Mouse (Mus musculus) MEL (cell line): Measurements from ENCODE around the gene Ephx1. TPM values are rescaled to one million over a fixed set of nuclear protein-coding genes. Genes with fewer than 3 reads are reported as not detected.

Source experiments
- DNase-seq: peaks from one replicate; pipeline ENCODE4 v3.0.0; 2011; ENCODE audit warnings: low read depth, low spot score
- H3K27ac ChIP-seq: 2 replicates; pipeline ENCODE4 v1.5.1; 2012; ENCODE audit warnings: low read depth, mild to moderate bottlenecking, control low read depth, low read length, moderate library complexity; ENCODE audit not compliant: control insufficient read depth
- H3K27me3 ChIP-seq, 2 experiments: fragments of 150-350 bp in 1 of 2; sonication (generic) in 1 of 2; 2 replicates each; pipeline ENCODE4 v1.6.1; 2012; ENCODE audit warnings: low read length in 2 of 2, mild to moderate bottlenecking in 2 of 2, improper control_type of control experiment in 1 of 2, moderate library complexity in 1 of 2; ENCODE audit not compliant: insufficient read depth in 2 of 2, control insufficient read depth in 1 of 2
- H3K36me3 ChIP-seq, 2 experiments: 2 replicates each; pipeline ENCODE4 v1.6.1; 2012 to 2014; ENCODE audit warnings: low read length in 2 of 2, improper control_type of control experiment in 1 of 2, inconsistent platforms in 1 of 2, mild to moderate bottlenecking in 1 of 2; ENCODE audit not compliant: insufficient read depth in 2 of 2, control insufficient read depth in 1 of 2
- H3K4me1 ChIP-seq, 2 experiments: fragments of 150-350 bp in 1 of 2; sonication (generic) in 1 of 2; 2 replicates each; pipeline ENCODE4 v1.6.1; 2012; ENCODE audit warnings: low read length in 2 of 2, improper control_type of control experiment in 1 of 2, mild to moderate bottlenecking in 1 of 2; ENCODE audit not compliant: insufficient read depth in 2 of 2, control insufficient read depth in 1 of 2
- H3K4me3 ChIP-seq, 2 experiments: fragments of 150-350 bp in 1 of 2; sonication (generic) in 1 of 2; 2 replicates each; pipeline ENCODE4 v1.5.1; 2012; ENCODE audit warnings: low read depth in 2 of 2, low read length in 2 of 2, mild to moderate bottlenecking in 2 of 2, moderate library complexity in 2 of 2, control low read depth in 1 of 2, improper control_type of control experiment in 1 of 2; ENCODE audit not compliant: control insufficient read depth in 1 of 2, insufficient read depth in 1 of 2
- H3K79me2 ChIP-seq: 2 replicates; pipeline ENCODE4 v1.6.1; 2012; ENCODE audit warnings: mild to moderate bottlenecking, low read length, moderate library complexity; ENCODE audit not compliant: control insufficient read depth, poor library complexity, insufficient read depth
- H3K9ac ChIP-seq: 2 replicates; pipeline ENCODE4 v1.6.1; 2012; ENCODE audit warnings: low read depth, mild to moderate bottlenecking, control low read depth, low read length, moderate library complexity; ENCODE audit not compliant: control insufficient read depth, poor library complexity, severe bottlenecking
- H3K9me3 ChIP-seq: fragments of 150-350 bp; sonication (generic); replicated peaks from 2 replicates; pipeline ENCODE4 v1.6.1; 2012; ENCODE audit warnings: mild to moderate bottlenecking, low read length, improper control_type of control experiment, moderate library complexity; ENCODE audit not compliant: insufficient read depth
- BHLHE40 ChIP-seq: IDR thresholded peaks from 2 replicates; pipeline ENCODE4 v1.6.1; 2012; ENCODE audit warnings: low read depth, mild to moderate bottlenecking, inconsistent platforms, low read length, improper control_type of control experiment, borderline replicate concordance
- CHD2 ChIP-seq: IDR thresholded peaks from 2 replicates; pipeline ENCODE4 v1.6.1; 2011; ENCODE audit warnings: low read length, improper control_type of control experiment
- CTCF ChIP-seq, 3 experiments: IDR thresholded peaks in 2 of 3; conservative IDR thresholded peaks in 1 of 3; 2 replicates each; pipeline ENCODE4 v1.5.1; 2011 to 2012; ENCODE audit warnings: low read length in 3 of 3, low read depth in 2 of 3, mild to moderate bottlenecking in 2 of 3, improper control_type of control experiment in 1 of 3, inconsistent platforms in 1 of 3, mixed read lengths in 1 of 3, moderate library complexity in 1 of 3; ENCODE audit not compliant: control insufficient read depth in 1 of 3, insufficient read depth in 1 of 3, poor library complexity in 1 of 3, severe bottlenecking in 1 of 3
- E2F4 ChIP-seq: IDR thresholded peaks from 2 replicates; pipeline ENCODE4 v1.6.1; 2011; ENCODE audit warnings: low read depth, low read length, improper control_type of control experiment, borderline replicate concordance
- ELF1 ChIP-seq: IDR thresholded peaks from 2 replicates; pipeline ENCODE4 v1.6.1; 2014; ENCODE audit warnings: low read depth, mild to moderate bottlenecking, inconsistent platforms, low read length, improper control_type of control experiment, moderate library complexity
- EP300 ChIP-seq, 2 experiments: IDR thresholded peaks; 2 replicates each; pipeline ENCODE4 v1.6.1; 2011; ENCODE audit warnings: improper control_type of control experiment in 2 of 2, low read length in 2 of 2, low read depth in 1 of 2, mild to moderate bottlenecking in 1 of 2
- ETS1 ChIP-seq: IDR thresholded peaks from 2 replicates; pipeline ENCODE4 v1.6.1; 2012; ENCODE audit warnings: low read depth, mild to moderate bottlenecking, inconsistent platforms, low read length, improper control_type of control experiment, moderate library complexity
- GABPA ChIP-seq: IDR thresholded peaks from 2 replicates; pipeline ENCODE4 v1.6.1; 2012; ENCODE audit warnings: low read depth, mild to moderate bottlenecking, inconsistent platforms, low read length, improper control_type of control experiment, moderate library complexity
- GATA1 ChIP-seq: IDR thresholded peaks from 2 replicates; pipeline ENCODE4 v1.6.1; 2011; ENCODE audit warnings: low read depth, low read length, improper control_type of control experiment
- HCFC1 ChIP-seq: IDR thresholded peaks from 2 replicates; pipeline ENCODE4 v1.6.1; 2012; ENCODE audit warnings: low read depth, mild to moderate bottlenecking, inconsistent platforms, low read length, improper control_type of control experiment, moderate library complexity
- JUND ChIP-seq: IDR thresholded peaks from 2 replicates; pipeline ENCODE4 v1.6.1; 2011; ENCODE audit warnings: low read depth, mild to moderate bottlenecking, improper control_type of control experiment, low read length
- KAT2A ChIP-seq: conservative IDR thresholded peaks from 2 replicates; pipeline ENCODE4 v1.6.1; 2012; ENCODE audit warnings: low read depth, low read length, improper control_type of control experiment, inconsistent platforms
- MAFK ChIP-seq: IDR thresholded peaks from 2 replicates; pipeline ENCODE4 v1.6.1; 2011; ENCODE audit warnings: low read depth, mild to moderate bottlenecking, low read length, improper control_type of control experiment, borderline replicate concordance
- MEF2A ChIP-seq: IDR thresholded peaks from 2 replicates; pipeline ENCODE4 v1.6.1; 2014; ENCODE audit warnings: low read depth, mild to moderate bottlenecking, inconsistent platforms, low read length, improper control_type of control experiment; ENCODE audit not compliant: poor library complexity, insufficient replicate concordance, severe bottlenecking; ENCODE audit errors: extremely low read depth
- MYB ChIP-seq: IDR thresholded peaks from 2 replicates; pipeline ENCODE4 v1.6.1; 2011; ENCODE audit warnings: mild to moderate bottlenecking, low read depth, low read length, improper control_type of control experiment
- NELFE ChIP-seq: IDR thresholded peaks from 2 replicates; pipeline ENCODE4 v1.6.1; 2011; ENCODE audit warnings: low read depth, low read length, improper control_type of control experiment
- POLR2A ChIP-seq, 2 experiments: IDR thresholded peaks; 2 replicates each; pipeline ENCODE4 v1.6.1; 2011 to 2012; ENCODE audit warnings: low read length in 2 of 2, mild to moderate bottlenecking in 2 of 2, control low read depth in 1 of 2, improper control_type of control experiment in 1 of 2, low read depth in 1 of 2, moderate library complexity in 1 of 2; ENCODE audit not compliant: control insufficient read depth in 1 of 2, insufficient read depth in 1 of 2, poor library complexity in 1 of 2
- POLR2AphosphoS2 ChIP-seq: IDR thresholded peaks from 2 replicates; pipeline ENCODE4 v1.6.1; 2011; ENCODE audit warnings: low read length, improper control_type of control experiment
- POLR2AphosphoS5 ChIP-seq: IDR thresholded peaks from 2 replicates; pipeline ENCODE4 v1.6.1; 2012; ENCODE audit warnings: low read depth, borderline replicate concordance, mild to moderate bottlenecking, inconsistent platforms, low read length, moderate library complexity, mixed read lengths
- RCOR1 ChIP-seq: IDR thresholded peaks from 2 replicates; pipeline ENCODE4 v1.6.1; 2012; ENCODE audit warnings: low read depth, mild to moderate bottlenecking, inconsistent platforms, low read length, improper control_type of control experiment
- TAL1 ChIP-seq: IDR thresholded peaks from 2 replicates; pipeline ENCODE4 v1.6.1; 2012; ENCODE audit warnings: mild to moderate bottlenecking, inconsistent platforms, low read length, moderate library complexity, mixed read lengths
- UBTF ChIP-seq: IDR thresholded peaks from 2 replicates; pipeline ENCODE4 v1.6.1; 2012; ENCODE audit warnings: low read depth, mild to moderate bottlenecking, inconsistent platforms, low read length, improper control_type of control experiment, moderate library complexity, borderline replicate concordance; ENCODE audit not compliant: insufficient read depth
- USF2 ChIP-seq, 2 experiments: IDR thresholded peaks; 2 replicates each; pipeline ENCODE4 v1.6.1; 2011 to 2012; ENCODE audit warnings: improper control_type of control experiment in 2 of 2, low read length in 2 of 2, borderline replicate concordance in 1 of 2, inconsistent platforms in 1 of 2, low read depth in 1 of 2, mild to moderate bottlenecking in 1 of 2; ENCODE audit not compliant: insufficient read depth in 1 of 2
- ZC3H11A ChIP-seq: IDR thresholded peaks from 2 replicates; pipeline ENCODE4 v1.6.1; 2012; ENCODE audit warnings: low read depth, mild to moderate bottlenecking, inconsistent platforms, low read length, improper control_type of control experiment
- ZNF384 ChIP-seq: IDR thresholded peaks from 2 replicates; pipeline ENCODE4 v1.6.1; 2012; ENCODE audit warnings: low read depth, mild to moderate bottlenecking, inconsistent platforms, low read length, improper control_type of control experiment
- polyA plus RNA-seq, 2 experiments: library from polyadenylated mRNA; stranded (reverse) in 1 of 2; unstranded in 1 of 2; fragments of >175 nt in 1 of 2; fragments of >200 nt in 1 of 2; gene quantifications; 2 replicates each; pipeline versions ENCODE4 v1.2.1 to v1.2.4; 2012; ENCODE audit warnings: low replicate concordance in 2 of 2, low read depth in 1 of 2; ENCODE audit not compliant: insufficient read length in 2 of 2, insufficient read depth in 1 of 2, missing spikeins in 1 of 2
- total RNA-seq: library from RNA; depleted of rRNA; stranded (reverse); fragments of 300-350 nt; gene quantifications from 2 replicates; pipeline ENCODE4 v1.2.3, GENCODE M21; 2012

The Ephx1 gene
- total and polyA plus RNA-seq, 3 experiments, result 0.15 to 0.39 TPM; not detected in 1

DNA sequence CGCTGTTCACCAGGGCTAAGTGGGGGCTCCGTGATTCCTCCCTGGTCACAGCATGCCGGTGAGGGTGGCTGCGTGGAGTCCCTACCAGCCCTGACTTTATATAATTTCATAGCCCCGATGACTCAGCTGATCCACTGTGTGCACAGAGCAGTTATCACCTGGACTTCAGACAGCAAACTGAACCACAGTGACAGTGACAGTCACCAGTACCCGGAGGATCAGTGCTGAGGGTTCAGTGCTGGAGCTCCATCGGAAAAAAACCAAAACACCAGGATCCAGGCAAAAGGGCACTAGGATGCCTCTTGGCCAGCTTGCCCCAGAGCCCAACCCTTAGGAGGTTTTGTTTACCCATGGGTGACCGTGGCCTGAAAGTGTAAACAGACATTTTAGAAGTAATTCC is 15.4 kb downstream of the Ephx1 start (continued):
- TF ChIP-seq ETS1, result no peak

DNA sequence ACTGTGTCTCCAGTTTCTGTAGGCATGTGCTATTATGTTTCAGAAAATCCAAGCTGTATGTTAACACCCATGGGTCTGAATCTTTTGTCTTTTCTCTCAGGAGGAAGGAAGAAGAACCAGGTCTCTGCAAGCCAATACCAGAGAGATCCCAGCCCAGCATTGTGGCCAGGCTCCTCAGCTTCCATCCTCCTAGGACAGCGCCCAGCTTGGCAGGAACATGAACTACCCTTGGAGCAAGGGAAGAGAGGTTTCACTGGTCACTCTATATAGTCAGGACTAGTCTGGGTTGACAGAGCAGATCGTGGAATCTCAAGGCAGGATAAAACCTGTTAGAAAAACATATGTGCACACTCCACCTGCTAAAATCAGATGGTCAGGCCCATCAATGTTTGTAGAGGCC is 16.9 kb downstream of the Ephx1 start:
- H3K4me1 ChIP-seq, result no peaks in the 10 kb centered on the region
- H3K36me3 ChIP-seq, result no peaks in the 10 kb centered on the region
- H3K4me3 ChIP-seq, result no peak overlapping the region
- no peaks in the 10 kb centered on the region for H3K9me3 ChIP-seq
- no peak overlapping the region for H3K9ac ChIP-seq
- TF ChIP-seq TAL1 (no peak), JUND (no peak), CHD2 (no peak), BHLHE40 (no peak), CTCF (IDR thresholded peaks at IDR 0.05 in 2 of 3, conservative IDR thresholded peaks at IDR 0.05 in 1 of 3; ENCODE audit: control insufficient read depth in 1 of 3, insufficient read depth in 1 of 3, low read depth in 2 of 3, low read length in 3 of 3, poor library complexity in 1 of 3, severe bottlenecking in 1 of 3) (no peak), UBTF (no peak), USF2 (IDR thresholded peaks at IDR 0.05; ENCODE audit: borderline replicate concordance in 1 of 2, insufficient read depth in 1 of 2, low read depth in 1 of 2, low read length in 2 of 2) (no peak), ZNF384 (no peak), HCFC1 (no peak), MAFK (no peak), GABPA (no peak), GATA1 (no peak), RCOR1 (no peak), MYB (no peak), NELFE (no peak), MEF2A (no peak), ELF1 (no peak)
- TF ChIP-seq, all 39 proteins: peak for 0
- Histone ChIP-seq H3K79me2 (no peaks in the 10 kb centered on the region), H3K27me3 (peaks cover 7 to 9% of the 10 kb centered on the region in 2 experiments), H3K27ac (no peak overlapping the region)
- no peak for DNase-seq

DNA sequence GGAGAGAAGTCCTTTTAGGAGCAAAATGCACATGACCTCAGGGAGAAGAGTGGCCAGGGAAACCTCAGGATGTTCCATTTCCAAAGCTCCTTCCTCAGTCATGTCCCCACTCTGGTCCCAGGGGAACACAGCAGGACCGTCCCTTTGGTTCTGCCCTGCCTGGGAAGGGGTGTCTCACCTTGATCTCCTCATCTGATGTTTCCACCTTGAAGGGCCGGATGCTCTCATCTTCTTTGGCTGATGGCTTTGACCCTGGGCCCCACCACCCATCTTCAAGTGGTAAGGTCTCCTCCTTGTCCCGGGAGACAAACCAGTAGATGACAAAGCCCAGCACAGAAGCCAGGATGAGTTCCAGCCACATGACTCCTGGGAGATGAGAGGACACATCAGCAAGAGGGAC is 19.1 kb downstream of the Ephx1 start:
- no peaks in the 10 kb centered on the region for H3K4me1 ChIP-seq
- TF ChIP-seq E2F4, result no peak
- no peak for TF ChIP-seq HCFC1
- no peak for TF ChIP-seq POLR2A (IDR thresholded peaks at IDR 0.05; ENCODE audit: control insufficient read depth in 1 of 2, insufficient read depth in 1 of 2, low read depth in 1 of 2, low read length in 2 of 2, poor library complexity in 1 of 2)
- no peak for TF ChIP-seq ZC3H11A
- TF ChIP-seq RCOR1, result no peak
- TF ChIP-seq ETS1, result no peak
- TF ChIP-seq EP300 (IDR thresholded peaks at IDR 0.05; ENCODE audit: low read depth in 1 of 2, low read length in 2 of 2), result no peak
- no peak for TF ChIP-seq KAT2A
- TF ChIP-seq MAFK, result no peak
- TF ChIP-seq POLR2AphosphoS2, result no peak
- no peak for TF ChIP-seq CTCF (IDR thresholded peaks at IDR 0.05 in 2 of 3, conservative IDR thresholded peaks at IDR 0.05 in 1 of 3; ENCODE audit: control insufficient read depth in 1 of 3, insufficient read depth in 1 of 3, low read depth in 2 of 3, low read length in 3 of 3, poor library complexity in 1 of 3, severe bottlenecking in 1 of 3)
- no peak for TF ChIP-seq POLR2AphosphoS5
- TF ChIP-seq, all 39 proteins: peak for 0
- H3K27ac ChIP-seq, result no peak overlapping the region
- no peak for DNase-seq
- no peaks in the 10 kb centered on the region for H3K36me3 ChIP-seq
- no peak overlapping the region for H3K4me3 ChIP-seq
- H3K9ac ChIP-seq, result no peak overlapping the region
- no peaks in the 10 kb centered on the region for H3K79me2 ChIP-seq
- peaks cover 9 to 13% of the 10 kb centered on the region in 2 experiments for H3K27me3 ChIP-seq
- H3K9me3 ChIP-seq, result no peaks in the 10 kb centered on the region
